Mouse (Mus musculus): Measurements from ENCODE around the gene Sftpd. TPM values are rescaled to one million over a fixed set of nuclear protein-coding genes. Genes with fewer than 3 reads are reported as not detected.
A peak's percentile ranks its signal among the peaks of the same experiment; 100 is the strongest.

The Sftpd gene
- polyA plus RNA-seq (2014; fragmentation: Nextera tagmentation; extraction: Ambion mirVana), result not detected in 2 replicates

- 80% methylated on average over 4 of the region's 4 CpGs for WGBS
- H3K27ac ChIP-seq (ENCODE audit: low read depth, low read length), result no peak within 1 kb of the TSS
- H3K4me1 ChIP-seq (replicated peaks; ENCODE audit: control insufficient read depth, insufficient read depth, low read length), result no peaks in the 10 kb centered on the region
- H3K9ac ChIP-seq (ENCODE audit: low read depth, low read length), result no peak within 1 kb of the TSS
- DNase-seq (ENCODE audit: low spot score) (no peak), ATAC-seq (ENCODE audit: low FRiP score) (no peak)
- H3K36me3 ChIP-seq (ENCODE audit: control insufficient read depth, insufficient read depth, low read length), result no peaks in the 10 kb centered on the region
- H3K9me3 ChIP-seq (ENCODE audit: control insufficient read depth, low read length), result no peaks in the 10 kb centered on the region
- no peaks in the 10 kb centered on the region for H3K27me3 ChIP-seq (ENCODE audit: control insufficient read depth, insufficient read depth, low read length)
- H3K4me3 ChIP-seq (ENCODE audit: low read depth, low read length), result no peak within 1 kb of the TSS
- no peak within 1 kb of the TSS for H3K4me2 ChIP-seq (replicated peaks; ENCODE audit: low read depth, low read length)
Observed at GRCm38 (mm10) chr14:41185059-41185821, at the start of gene Sftpd. Gene Sftpd, minus strand, starts transcription at chr14:41185149.

DNA sequence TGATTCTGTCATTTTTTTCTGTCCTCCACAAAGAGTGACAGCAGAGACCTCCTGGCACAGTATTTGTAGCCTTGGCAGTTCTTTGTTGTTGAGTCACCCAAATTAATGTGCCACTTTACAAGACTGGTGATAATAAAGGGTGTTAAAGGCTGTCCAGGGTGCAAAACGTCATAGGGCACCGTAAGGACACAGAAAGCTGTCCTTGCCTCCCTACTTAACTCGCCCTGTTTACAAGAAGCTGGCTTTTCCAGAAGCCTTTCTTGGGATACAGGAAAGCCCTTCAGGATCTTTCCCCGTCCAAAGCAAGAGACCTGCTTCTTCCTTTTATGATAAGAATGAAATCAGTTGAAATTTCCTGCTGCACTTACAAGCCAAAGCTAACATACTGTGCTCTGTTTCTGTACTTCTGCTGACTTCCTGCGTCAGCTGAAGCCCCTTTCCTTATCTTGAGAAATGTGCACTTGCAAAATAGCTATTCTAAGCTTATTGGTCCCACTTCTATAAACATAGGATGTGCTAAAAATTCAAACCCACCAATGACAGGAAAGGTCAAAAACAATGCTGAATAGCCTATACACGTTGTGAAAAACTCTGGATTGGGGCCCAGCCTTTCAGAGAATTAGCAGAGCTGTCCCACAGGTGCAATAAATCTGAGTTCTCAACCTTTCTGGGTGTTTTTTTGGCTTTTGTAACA is 13.2 kb upstream of the Sftpd start:
- Histone ChIP-seq H3K4me3 (ENCODE audit: low read depth, low read length) (no peak overlapping the region), H3K4me1 (replicated peaks; ENCODE audit: control insufficient read depth, insufficient read depth, low read length) (no peaks in the 10 kb centered on the region), H3K9me3 (ENCODE audit: control insufficient read depth, low read length) (no peaks in the 10 kb centered on the region), H3K36me3 (ENCODE audit: control insufficient read depth, insufficient read depth, low read length) (no peaks in the 10 kb centered on the region), H3K4me2 (replicated peaks; ENCODE audit: low read depth, low read length) (no peak overlapping the region), H3K27me3 (ENCODE audit: control insufficient read depth, insufficient read depth, low read length) (no peaks in the 10 kb centered on the region), H3K27ac (ENCODE audit: low read depth, low read length) (no peak overlapping the region), H3K9ac (ENCODE audit: low read depth, low read length) (no peak overlapping the region)
- 76% methylated on average over 6 of the region's 6 CpGs for WGBS
- no peak for ATAC-seq (ENCODE audit: low FRiP score)
- DNase-seq (ENCODE audit: low spot score), result no peak

- 83% methylated on average over 2 of the region's 2 CpGs for WGBS
- no peaks in the 10 kb centered on the region for H3K9me3 ChIP-seq (ENCODE audit: control insufficient read depth, low read length)
- ATAC-seq (ENCODE audit: low FRiP score), result no peak
- no peak overlapping the region for H3K4me3 ChIP-seq (ENCODE audit: low read depth, low read length)
- no peak for DNase-seq (ENCODE audit: low spot score)
- no peak overlapping the region for H3K27ac ChIP-seq (ENCODE audit: low read depth, low read length)
- H3K27me3 ChIP-seq (ENCODE audit: control insufficient read depth, insufficient read depth, low read length), result no peaks in the 10 kb centered on the region
- no peaks in the 10 kb centered on the region for H3K36me3 ChIP-seq (ENCODE audit: control insufficient read depth, insufficient read depth, low read length)
- no peak overlapping the region for H3K9ac ChIP-seq (ENCODE audit: low read depth, low read length)
- no peak overlapping the region for H3K4me2 ChIP-seq (replicated peaks; ENCODE audit: low read depth, low read length)
- H3K4me1 ChIP-seq (replicated peaks; ENCODE audit: control insufficient read depth, insufficient read depth, low read length), result no peaks in the 10 kb centered on the region
Observed at GRCm38 (mm10) chr14:41189496-41189895, 4.5 kb upstream of the Sftpd start.

GRCm38 (mm10) chr14:41174802-41175201 is 10.1 kb downstream of the Sftpd start:
- no peak for DNase-seq (ENCODE audit: low spot score)
- H3K4me3 ChIP-seq (ENCODE audit: low read depth, low read length), result no peak overlapping the region
- 78% methylated on average over 1 of the region's 1 CpGs for WGBS
- H3K36me3 ChIP-seq (ENCODE audit: control insufficient read depth, insufficient read depth, low read length), result no peaks in the 10 kb centered on the region
- H3K27me3 ChIP-seq (ENCODE audit: control insufficient read depth, insufficient read depth, low read length), result no peaks in the 10 kb centered on the region
- H3K27ac ChIP-seq (ENCODE audit: low read depth, low read length), result no peak overlapping the region
- no peaks in the 10 kb centered on the region for H3K4me1 ChIP-seq (replicated peaks; ENCODE audit: control insufficient read depth, insufficient read depth, low read length)
- H3K4me2 ChIP-seq (replicated peaks; ENCODE audit: low read depth, low read length), result no peak overlapping the region
- no peaks in the 10 kb centered on the region for H3K9me3 ChIP-seq (ENCODE audit: control insufficient read depth, low read length)
- ATAC-seq (ENCODE audit: low FRiP score), result no peak
- no peak overlapping the region for H3K9ac ChIP-seq (ENCODE audit: low read depth, low read length)

DNA sequence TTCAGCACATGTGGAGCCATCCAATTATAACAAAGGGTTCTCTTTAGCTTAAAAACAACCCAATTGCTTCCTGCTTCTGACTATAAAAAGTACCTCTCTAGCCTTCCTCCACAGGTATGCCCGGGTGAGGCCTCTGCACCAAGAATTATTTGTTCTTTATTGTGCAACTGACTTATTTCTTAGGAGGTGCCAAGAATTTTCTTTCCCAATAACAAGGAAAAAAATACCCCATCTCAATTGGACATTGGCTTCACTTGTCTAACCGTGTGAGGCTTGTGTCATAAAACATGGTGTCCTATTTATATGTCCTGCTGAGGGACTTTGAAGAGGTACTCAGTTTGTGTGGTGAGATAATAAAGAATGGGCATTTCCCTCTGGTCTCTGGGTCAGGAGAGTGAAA is 14.4 kb downstream of the Sftpd start:
- no peak for DNase-seq (ENCODE audit: low spot score)
- no peaks in the 10 kb centered on the region for H3K9me3 ChIP-seq (ENCODE audit: control insufficient read depth, low read length)
- no peak for ATAC-seq (ENCODE audit: low FRiP score)
- no peaks in the 10 kb centered on the region for H3K36me3 ChIP-seq (ENCODE audit: control insufficient read depth, insufficient read depth, low read length)
- H3K27me3 ChIP-seq (ENCODE audit: control insufficient read depth, insufficient read depth, low read length), result no peaks in the 10 kb centered on the region
- no peak overlapping the region for H3K9ac ChIP-seq (ENCODE audit: low read depth, low read length)
- WGBS, result 91% methylated on average over 2 of the region's 2 CpGs
- no peak overlapping the region for H3K4me3 ChIP-seq (ENCODE audit: low read depth, low read length)
- no peak overlapping the region for H3K27ac ChIP-seq (ENCODE audit: low read depth, low read length)
- H3K4me1 ChIP-seq (replicated peaks; ENCODE audit: control insufficient read depth, insufficient read depth, low read length), result no peaks in the 10 kb centered on the region
- no peak overlapping the region for H3K4me2 ChIP-seq (replicated peaks; ENCODE audit: low read depth, low read length)

GRCm38 (mm10) chr14:41168567-41168966 is 16.4 kb downstream of the Sftpd start:
- no peaks in the 10 kb centered on the region for H3K4me1 ChIP-seq (replicated peaks; ENCODE audit: control insufficient read depth, insufficient read depth, low read length)
- DNase-seq (ENCODE audit: low spot score) (no peak), ATAC-seq (ENCODE audit: low FRiP score) (no peak)
- no peaks in the 10 kb centered on the region for H3K36me3 ChIP-seq (ENCODE audit: control insufficient read depth, insufficient read depth, low read length)
- H3K9ac ChIP-seq (ENCODE audit: low read depth, low read length), result no peak overlapping the region
- H3K4me2 ChIP-seq (replicated peaks; ENCODE audit: low read depth, low read length), result no peak overlapping the region
- H3K9me3 ChIP-seq (ENCODE audit: control insufficient read depth, low read length), result no peaks in the 10 kb centered on the region
- 81% methylated on average over 1 of the region's 1 CpGs for WGBS
- H3K4me3 ChIP-seq (ENCODE audit: low read depth, low read length), result no peak overlapping the region
- no peaks in the 10 kb centered on the region for H3K27me3 ChIP-seq (ENCODE audit: control insufficient read depth, insufficient read depth, low read length)
- no peak overlapping the region for H3K27ac ChIP-seq (ENCODE audit: low read depth, low read length)

GRCm38 (mm10) chr14:41167278-41167677 is 17.7 kb downstream of the Sftpd start:
- H3K4me3 ChIP-seq (ENCODE audit: low read depth, low read length), result no peak overlapping the region
- H3K4me2 ChIP-seq (replicated peaks; ENCODE audit: low read depth, low read length), result no peak overlapping the region
- no peaks in the 10 kb centered on the region for H3K36me3 ChIP-seq (ENCODE audit: control insufficient read depth, insufficient read depth, low read length)
- H3K27me3 ChIP-seq (ENCODE audit: control insufficient read depth, insufficient read depth, low read length), result no peaks in the 10 kb centered on the region
- no peaks in the 10 kb centered on the region for H3K4me1 ChIP-seq (replicated peaks; ENCODE audit: control insufficient read depth, insufficient read depth, low read length)
- no peak overlapping the region for H3K27ac ChIP-seq (ENCODE audit: low read depth, low read length)
- no peaks in the 10 kb centered on the region for H3K9me3 ChIP-seq (ENCODE audit: control insufficient read depth, low read length)
- DNase-seq (ENCODE audit: low spot score) (no peak), ATAC-seq (ENCODE audit: low FRiP score) (no peak)
- no peak overlapping the region for H3K9ac ChIP-seq (ENCODE audit: low read depth, low read length)
- whole genome bisulfite sequencing, result 75% methylated on average over 5 of the region's 5 CpGs

DNA sequence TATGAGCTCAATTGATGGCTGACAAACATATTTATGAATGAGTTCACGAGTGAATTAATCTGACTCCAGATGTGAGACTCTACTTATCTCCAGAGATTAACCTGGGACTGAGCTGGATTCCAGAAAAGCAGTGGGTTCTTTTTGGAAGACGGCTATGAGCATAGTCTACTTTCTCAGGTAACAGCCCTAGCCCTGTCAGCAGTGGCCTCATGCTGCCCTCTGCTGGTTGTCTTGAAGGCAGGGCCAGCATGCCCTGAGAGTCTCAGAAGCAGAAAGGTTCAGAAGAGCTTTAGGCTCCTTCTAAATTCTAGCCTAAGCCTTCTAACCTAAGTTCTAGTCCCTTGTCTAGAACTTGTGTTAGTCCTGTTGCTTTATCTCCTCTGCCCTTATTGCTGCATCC is 22.3 kb downstream of the Sftpd start:
- H3K4me1 ChIP-seq (replicated peaks; ENCODE audit: control insufficient read depth, insufficient read depth, low read length), result no peaks in the 10 kb centered on the region

DNA sequence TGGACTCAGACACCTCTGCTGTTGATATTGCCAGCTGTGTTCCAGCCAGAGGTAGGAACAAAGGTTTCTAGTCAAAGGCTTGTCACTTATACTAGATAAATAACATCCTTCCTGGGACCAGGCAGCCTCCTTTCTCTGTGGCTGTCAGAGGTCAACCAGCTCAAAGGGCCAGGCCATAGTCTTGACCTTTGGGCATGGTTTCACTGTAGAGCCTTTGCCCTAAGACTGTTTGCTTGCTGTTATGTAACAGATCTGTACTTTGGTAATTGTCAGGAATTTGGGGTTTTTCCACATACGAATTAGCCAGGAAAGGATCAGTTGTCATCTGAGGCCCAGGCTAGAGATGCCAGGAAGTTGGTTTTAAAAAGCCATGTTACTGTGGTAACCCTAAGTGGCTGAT is 24.2 kb downstream of the Sftpd start:
- Histone ChIP-seq H3K27ac (ENCODE audit: low read depth, low read length) (no peak overlapping the region), H3K9ac (ENCODE audit: low read depth, low read length) (no peak overlapping the region), H3K4me2 (replicated peaks; ENCODE audit: low read depth, low read length) (no peak overlapping the region), H3K36me3 (ENCODE audit: control insufficient read depth, insufficient read depth, low read length) (no peaks in the 10 kb centered on the region), H3K27me3 (ENCODE audit: control insufficient read depth, insufficient read depth, low read length) (no peaks in the 10 kb centered on the region), H3K4me1 (replicated peaks; ENCODE audit: control insufficient read depth, insufficient read depth, low read length) (no peaks in the 10 kb centered on the region), H3K9me3 (ENCODE audit: control insufficient read depth, low read length) (no peaks in the 10 kb centered on the region), H3K4me3 (ENCODE audit: low read depth, low read length) (no peak overlapping the region)
- no peak for ATAC-seq (ENCODE audit: low FRiP score)
- WGBS, result 19% methylated on average over 1 of the region's 1 CpGs
- no peak for DNase-seq (ENCODE audit: low spot score)

More for the DNA sequence above, 22.3 kb downstream of the Sftpd start:
- H3K36me3 ChIP-seq (ENCODE audit: control insufficient read depth, insufficient read depth, low read length), result no peaks in the 10 kb centered on the region
- H3K4me2 ChIP-seq (replicated peaks; ENCODE audit: low read depth, low read length), result no peak overlapping the region
- no peaks in the 10 kb centered on the region for H3K27me3 ChIP-seq (ENCODE audit: control insufficient read depth, insufficient read depth, low read length)
- H3K4me3 ChIP-seq (ENCODE audit: low read depth, low read length), result no peak overlapping the region
- DNase-seq (ENCODE audit: low spot score) (peak; percentile 48), ATAC-seq (ENCODE audit: low FRiP score) (no peak)
- no peak overlapping the region for H3K9ac ChIP-seq (ENCODE audit: low read depth, low read length)
- WGBS, result 39% methylated on average over 2 of the region's 2 CpGs
- H3K9me3 ChIP-seq (ENCODE audit: control insufficient read depth, low read length), result no peaks in the 10 kb centered on the region
- no peak overlapping the region for H3K27ac ChIP-seq (ENCODE audit: low read depth, low read length)
